Mouse (Mus musculus) B cell, adult 67 days (primary cell): ENCODE data around the gene Vps8. TPM values are rescaled to one million over a fixed set of nuclear protein-coding genes. Genes with fewer than 3 reads are reported as not detected.

Source experiments
- total RNA-seq, 2 experiments: library from RNA; stranded (reverse); gene quantifications; 4 replicates each; pipeline ENCODE4 v1.2.4; 2023

Vps8 gene
- total RNA-seq = 10 to 100 TPM; 34.1 to 43.1 TPM

GRCm38 (mm10) chr16:21422645-21423545, at the start of gene Vps8:
Gene Vps8, plus strand, starts transcription at chr16:21423118.

Other genes with a start within 250 kb of the Vps8 start
- gene Ephb3, start 218.4 kb upstream of the Vps8 start, total RNA-seq = not detected